Mouse (Mus musculus) regulatory T cell (primary cell): Measurements from ENCODE around the gene Apoe.

Source experiments
- in situ Hi-C: fragments of 300-600 bp; cut with MboI, MseI; formaldehyde crosslinking; loops from one replicate; pipeline ENCODE4 v1.15.1; 2025; ENCODE audit warnings: high pct_unique_total_duplicates

Apoe gene

GRCm38 (mm10) chr7:19664955-19665841 is 33.8 kb downstream of the Apoe start, which contains the start of gene Clptm1:
Gene Clptm1, minus strand, starts transcription at chr7:19665033.
- in situ Hi-C loops: loop anchor here (5.0 kb wide), 1 partner anchor 47 kb away; no protein-coding TSS in a partner anchor

GRCm38 (mm10) chr7:19664455-19664954 is 34.5 kb downstream of the Apoe start:
- in situ Hi-C loops: no loop called here

GRCm38 (mm10) chr7:19663940-19664339 is 35.0 kb downstream of the Apoe start:
- in situ Hi-C loops: no loop called here

GRCm38 (mm10) chr7:19652614-19653013 is 46.4 kb downstream of the Apoe start:
- in situ Hi-C loops: no loop called here

GRCm38 (mm10) chr7:19651063-19651786 is 47.8 kb downstream of the Apoe start:
- in situ Hi-C loops: no loop called here
